Mouse (Mus musculus) adrenal gland, postnatal 36 days (tissue): ENCODE data around the gene 1810013L24Rik. TPM values are rescaled to one million over a fixed set of nuclear protein-coding genes. Genes with fewer than 3 reads are reported as not detected.
"Not testable (repeated sequence)": the region's sequence is repeated elsewhere in the genome, so short reads cannot be mapped to it uniquely, and the experiment has no call there.

Source experiments
- DNase-seq, 2 experiments: peaks; one replicate each; pipeline ENCODE4 v3.0.0; 2021; ENCODE audit warnings: mixed read lengths in 1 of 2
- total RNA-seq, 2 experiments: library from RNA; stranded (reverse); gene quantifications; 2 replicates each; pipeline ENCODE4 v1.2.3; 2021

Gene 1810013L24Rik
- total RNA-seq, 2 experiments from 2014 or later = 91.1 to 92.0 TPM

DNA sequence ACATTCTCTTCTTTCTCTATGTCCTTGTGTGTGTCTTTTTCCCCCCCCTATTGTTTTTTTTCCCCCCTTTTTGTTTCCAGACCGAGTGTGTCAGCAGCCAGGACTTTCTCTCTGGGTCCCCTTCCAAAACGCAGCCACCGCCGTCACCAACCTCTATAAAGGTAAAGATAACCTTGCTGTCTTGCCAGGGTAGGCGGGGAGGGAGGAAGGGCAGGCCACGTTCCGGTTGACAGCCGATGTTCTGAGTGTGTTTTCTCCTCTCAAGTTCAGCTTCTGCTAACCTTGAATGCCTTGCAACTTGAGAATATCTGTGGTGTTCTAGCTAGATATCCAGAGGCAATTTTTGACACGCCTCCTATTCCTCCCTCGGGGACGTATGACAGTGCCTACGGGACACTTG lies 1.3 kb downstream of the 1810013L24Rik start:
- DNase-seq = peak; percentile 18 to 30

DNA sequence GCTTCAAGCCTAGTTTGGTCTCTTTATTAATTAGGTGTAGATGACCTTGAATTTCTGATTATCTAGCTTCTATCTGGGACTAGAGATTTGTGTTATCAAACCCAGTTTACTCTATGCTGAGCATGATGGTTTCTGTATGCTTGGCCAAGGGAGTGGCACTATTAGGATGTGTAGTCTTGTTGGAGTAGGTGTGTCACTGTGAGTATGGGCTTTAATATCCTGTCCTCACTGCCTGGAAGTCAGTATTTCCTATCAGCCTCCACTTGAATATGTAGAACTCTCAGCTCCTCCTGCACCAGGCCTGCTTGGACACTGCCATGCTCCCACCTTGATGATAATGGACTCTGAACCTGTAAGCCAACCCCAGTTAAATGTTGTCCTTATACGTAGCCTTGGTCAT lies 7.0 kb downstream of the 1810013L24Rik start:
- DNase-seq = no peak

GRCm38 (mm10) chr16:8837595-8837994 lies 7.7 kb downstream of the 1810013L24Rik start:
- DNase-seq = no peak

GRCm38 (mm10) chr16:8838921-8839320 lies 9.0 kb downstream of the 1810013L24Rik start:
- no peak for DNase-seq

- no peak for DNase-seq
Observed at GRCm38 (mm10) chr16:8840557-8840956, 10.7 kb downstream of the 1810013L24Rik start.

DNA sequence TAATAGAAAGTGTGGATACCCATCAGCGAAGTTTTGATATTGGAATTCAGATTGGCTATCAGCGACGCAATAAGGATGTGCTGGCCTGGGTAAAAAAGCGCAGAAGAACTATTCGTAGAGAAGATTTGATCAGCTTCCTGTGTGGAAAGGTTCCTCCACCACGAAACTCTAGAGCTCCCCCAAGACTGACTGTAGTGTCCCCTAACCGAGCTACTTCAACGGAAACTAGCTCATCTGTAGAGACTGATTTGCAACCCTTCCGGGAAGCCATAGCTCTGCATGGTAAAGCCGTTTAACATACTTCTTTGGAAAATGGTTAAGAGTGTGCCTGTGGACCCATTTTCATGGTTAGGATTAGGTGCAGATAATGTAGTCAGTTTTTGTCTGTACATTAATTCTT lies 13.1 kb downstream of the 1810013L24Rik start:
- no peak for DNase-seq

GRCm38 (mm10) chr16:8843580-8844175 lies 13.8 kb downstream of the 1810013L24Rik start:
- DNase-seq = no peak

GRCm38 (mm10) chr16:8845986-8846385 lies 16.1 kb downstream of the 1810013L24Rik start:
- DNase-seq = no peak

DNA sequence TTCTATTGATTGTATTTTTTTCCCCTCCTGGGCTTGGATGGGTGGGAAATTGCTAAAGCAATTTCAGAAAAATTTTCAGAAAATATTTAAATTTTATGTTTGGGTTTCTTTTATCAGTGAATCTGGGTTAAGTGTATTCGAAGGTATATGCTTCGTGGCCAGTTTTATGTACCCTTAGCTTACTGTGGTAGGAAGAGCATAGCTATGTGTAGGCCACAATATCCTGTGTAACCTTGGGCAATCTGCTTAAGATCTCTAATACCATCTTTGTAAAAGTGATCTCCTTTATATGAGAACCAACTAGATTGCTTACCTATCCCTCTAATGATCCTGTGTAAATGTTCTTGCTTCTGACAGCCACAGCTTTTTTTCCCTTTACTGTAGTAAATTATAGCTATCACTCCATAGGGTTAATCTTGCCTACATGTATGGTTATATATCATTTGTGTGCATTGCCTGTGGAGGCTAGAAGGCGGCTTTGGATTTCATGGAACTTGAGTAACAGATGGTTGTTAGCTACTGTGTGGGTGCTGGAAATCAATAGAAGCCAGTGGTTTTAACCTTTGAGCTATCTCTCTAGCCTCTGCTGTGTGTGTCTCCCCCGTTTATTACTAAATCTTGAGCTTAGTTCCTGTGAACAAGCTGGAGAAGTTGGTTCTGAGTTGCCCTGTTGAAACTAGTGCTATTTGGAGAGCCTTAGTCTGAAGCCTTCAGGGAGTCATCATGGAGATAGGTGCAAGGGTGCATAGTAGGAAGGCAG lies 18.6 kb downstream of the 1810013L24Rik start:
- no peak for DNase-seq

DNA sequence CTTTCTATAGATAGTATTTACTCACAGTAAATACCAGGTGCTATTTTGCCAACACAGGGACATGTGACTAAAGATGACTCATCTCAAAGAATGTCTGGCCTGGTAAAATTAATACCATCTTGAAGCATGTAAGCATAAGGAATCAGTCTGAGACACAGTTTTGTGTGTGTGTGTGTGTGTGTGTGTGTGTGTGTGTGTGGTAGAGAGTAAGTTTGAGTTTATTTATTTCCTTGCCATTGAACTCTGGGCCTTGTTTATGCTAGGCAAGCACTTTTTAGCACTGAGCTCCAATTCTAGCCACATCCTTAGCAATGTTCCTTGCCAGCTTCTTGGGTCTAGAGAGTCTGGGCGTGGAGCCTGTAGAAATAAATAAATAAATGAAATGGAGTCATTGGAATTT lies 20.0 kb downstream of the 1810013L24Rik start:
- no peak for DNase-seq

DNA sequence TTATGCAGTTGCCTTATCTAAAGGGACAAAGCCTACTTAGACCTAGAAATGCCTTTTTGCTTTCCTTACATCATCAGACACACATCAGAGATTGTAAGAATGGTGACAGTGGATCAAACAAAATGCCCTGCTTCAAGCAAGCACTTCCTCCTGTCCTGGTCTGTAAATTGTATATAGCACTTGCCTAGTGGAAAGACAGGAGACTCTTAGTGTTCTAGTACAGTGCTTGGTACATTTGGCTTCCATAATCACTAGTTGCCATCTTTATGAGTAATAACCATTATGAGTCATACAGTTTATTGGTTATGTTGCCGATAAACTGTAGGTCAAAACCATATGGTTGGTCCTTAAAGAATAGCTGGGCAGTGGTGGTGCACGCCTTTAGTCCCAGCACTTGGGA lies 25.2 kb downstream of the 1810013L24Rik start:
- DNase-seq = no peak

DNA sequence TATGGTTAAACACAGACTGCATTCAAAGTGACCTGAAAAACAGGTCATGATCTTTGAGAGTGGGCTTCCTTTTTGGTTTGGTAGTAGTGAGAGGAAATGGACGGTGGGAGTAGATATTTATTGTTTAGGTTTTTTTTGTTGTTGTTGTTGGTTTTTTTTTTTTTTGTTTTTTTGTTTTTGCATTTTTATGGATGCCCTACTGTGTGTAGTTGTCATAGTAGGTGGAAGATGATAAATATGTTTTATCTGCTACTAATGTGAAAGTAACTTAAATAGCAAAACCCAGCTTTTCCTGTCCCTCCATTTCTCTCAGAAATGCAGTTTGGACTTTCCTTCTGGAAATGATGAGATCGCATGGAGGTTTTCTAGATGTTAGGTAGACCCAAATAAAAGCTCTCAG lies 26.9 kb downstream of the 1810013L24Rik start:
- no peak for DNase-seq

DNA sequence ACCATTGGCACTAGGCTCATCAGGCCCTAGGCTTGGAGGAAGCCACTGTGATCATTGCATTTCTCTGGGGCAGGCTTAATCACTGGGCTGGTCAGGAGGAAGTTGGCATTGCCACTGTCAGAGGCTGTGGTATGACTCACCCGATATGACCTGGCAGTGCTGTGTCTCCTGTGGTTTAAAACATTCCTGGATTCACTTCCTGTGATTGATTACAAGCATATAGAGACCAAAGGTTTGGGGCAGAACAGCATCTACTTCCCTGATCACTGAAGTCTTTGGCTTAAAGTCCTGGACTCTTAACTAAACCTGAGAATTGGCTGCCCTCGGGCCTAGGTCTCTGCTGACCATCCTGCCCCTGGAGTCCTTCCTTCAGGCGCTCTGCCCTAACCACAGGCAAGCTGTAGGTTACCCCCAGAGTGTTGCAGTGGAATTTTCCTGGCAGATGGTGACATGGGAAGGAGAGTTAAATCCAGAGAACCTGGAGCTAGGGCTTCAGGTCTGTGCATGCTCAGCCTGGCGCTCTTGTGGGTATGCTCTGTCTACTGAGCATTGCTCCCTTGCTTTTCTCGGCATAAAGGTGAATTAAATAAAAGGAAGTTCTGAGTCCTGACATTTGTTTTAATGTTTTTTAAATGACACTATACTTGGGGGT lies 32.6 kb downstream of the 1810013L24Rik start:
- DNase-seq = peak; percentile 59 to 75

DNA sequence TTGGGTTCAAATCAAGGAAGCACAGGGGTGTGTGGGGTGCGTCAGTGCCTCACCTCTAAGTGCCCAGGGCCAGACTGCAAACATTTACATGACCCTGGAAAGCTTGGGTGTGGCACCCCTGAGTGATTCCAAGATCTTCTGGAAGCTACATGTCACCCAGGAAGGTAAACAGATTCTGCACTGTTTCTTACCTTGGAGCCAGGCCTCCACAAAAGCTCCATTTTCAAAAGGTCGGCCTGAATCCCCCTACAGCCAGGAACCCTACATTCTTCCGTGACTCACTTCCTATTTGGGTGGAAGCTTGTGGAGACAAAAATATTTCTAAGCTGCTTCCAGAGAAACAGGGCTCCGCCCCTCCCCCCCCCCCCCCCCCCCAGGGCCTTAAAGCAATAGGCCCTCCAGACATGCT lies 34.3 kb downstream of the 1810013L24Rik start:
- DNase-seq = peak in 1 of 2 experiments; percentile 15

DNA sequence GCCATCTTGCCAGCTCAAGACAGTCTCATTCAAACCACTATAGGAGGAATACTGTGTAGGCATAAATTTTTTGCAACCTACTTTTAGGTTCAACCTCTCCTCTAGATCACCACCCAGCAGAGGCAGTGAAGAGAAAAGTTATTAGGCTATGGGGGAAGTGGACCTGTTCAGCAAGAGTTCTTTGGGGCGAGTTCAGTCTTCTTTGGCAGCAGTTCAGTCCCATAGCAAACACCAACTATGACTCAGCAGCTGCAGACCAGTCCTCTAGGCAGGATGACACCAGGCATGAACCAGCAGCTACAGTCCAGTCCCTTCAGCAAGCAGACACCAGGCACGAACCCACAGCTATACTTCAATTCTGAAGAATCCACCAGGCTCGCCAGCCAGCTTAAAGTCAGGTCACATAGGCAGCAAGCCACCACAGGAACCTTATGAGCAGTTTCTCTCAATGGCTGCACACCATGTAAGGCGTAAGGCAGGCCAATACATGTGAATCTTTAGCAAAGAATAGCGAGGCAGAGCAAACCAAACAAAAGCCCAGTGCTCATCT lies 37.6 kb downstream of the 1810013L24Rik start:
- no peak for DNase-seq

GRCm38 (mm10) chr16:8868506-8868905 lies 38.6 kb downstream of the 1810013L24Rik start:
- DNase-seq = no peak

DNA sequence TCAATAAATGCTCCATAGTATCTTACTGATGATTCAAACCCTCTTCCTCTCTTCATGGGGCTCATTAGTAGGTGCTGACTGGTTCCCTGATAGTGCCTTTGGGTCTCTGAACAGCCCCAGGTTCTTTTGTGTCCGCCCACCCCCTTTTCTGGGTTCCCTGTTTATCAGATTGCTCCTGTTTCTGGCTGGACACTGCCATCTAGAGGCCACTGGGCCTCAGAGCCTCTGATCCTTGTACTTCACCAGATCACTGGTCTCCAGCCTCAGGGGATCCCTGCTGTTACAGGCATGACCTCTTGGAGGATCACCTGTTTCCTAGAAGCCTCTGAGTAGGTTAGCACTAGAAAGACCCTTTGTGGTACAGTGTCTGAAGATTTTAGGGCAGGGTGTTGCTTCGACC lies 39.8 kb downstream of the 1810013L24Rik start:
- DNase-seq = peak; percentile 63 to 77

- DNase-seq = no peak
Observed at GRCm38 (mm10) chr16:8871376-8871775, 41.5 kb downstream of the 1810013L24Rik start.

DNA sequence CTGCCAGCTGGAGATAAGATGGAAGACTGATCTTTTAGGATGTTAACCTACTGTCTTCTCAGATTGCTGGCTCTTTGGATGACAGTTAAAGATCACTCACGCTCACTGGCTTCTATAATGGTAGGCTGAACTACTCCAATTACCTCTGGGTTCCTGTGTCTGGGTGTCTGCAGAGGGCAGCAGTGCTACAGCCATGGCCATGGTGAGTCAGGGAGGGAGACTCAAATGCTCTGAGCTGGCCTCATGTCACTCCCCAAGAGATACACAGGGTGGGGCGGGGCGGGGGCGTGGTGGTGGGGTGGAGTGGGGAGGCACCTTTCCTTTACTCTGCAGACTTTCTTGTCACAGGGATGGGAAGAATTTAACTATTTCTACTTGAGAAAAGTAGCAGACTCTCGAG lies 42.1 kb downstream of the 1810013L24Rik start:
- DNase-seq = peak; percentile 25 to 43

GRCm38 (mm10) chr16:8872486-8872885 lies 42.6 kb downstream of the 1810013L24Rik start:
- no peak for DNase-seq

DNA sequence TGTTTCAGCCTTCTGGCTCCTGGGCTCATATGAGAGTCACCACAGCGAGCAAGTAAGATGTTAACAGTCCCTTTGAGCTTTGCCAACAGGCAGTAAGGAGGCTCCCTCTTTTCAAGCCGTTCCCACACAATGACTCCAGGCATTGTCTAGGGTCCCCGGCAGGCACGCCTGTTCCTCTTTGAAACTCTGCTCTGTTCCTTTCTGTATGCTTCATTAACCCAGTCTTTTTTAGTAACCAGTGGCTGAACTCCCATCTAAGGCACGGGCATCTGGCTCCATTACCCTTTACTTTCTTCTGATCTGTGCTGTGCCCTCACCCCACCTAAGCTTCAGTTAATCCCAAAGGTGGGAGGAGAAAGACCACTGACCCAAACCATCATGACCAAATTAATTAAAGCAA lies 50.2 kb downstream of the 1810013L24Rik start:
- DNase-seq = no peak

- peak; percentile 91 to 92 for DNase-seq
Observed at GRCm38 (mm10) chr16:8883674-8884241, 53.9 kb downstream of the 1810013L24Rik start.

- DNase-seq = not testable (repeated sequence)
Observed at GRCm38 (mm10) chr16:8894214-8894613, 64.3 kb downstream of the 1810013L24Rik start.
